Mouse (Mus musculus) frontal cortex, postnatal 10 days (tissue): ENCODE data around the gene Hsd17b3.

Experiments used
- DNase-seq, 2 experiments: peaks; one replicate each; pipeline ENCODE4 v3.0.0; 2022; ENCODE audit warnings: low spot score in 2 of 2, mixed read lengths in 1 of 2

Hsd17b3 gene

GRCm38 (mm10) chr13:64020902-64021311, 68.1 kb downstream of the Hsd17b3 start:
- DNase-seq, result peak; percentile 67 to 74

GRCm38 (mm10) chr13:64018586-64019141, 70.4 kb downstream of the Hsd17b3 start:
- no peak for DNase-seq

- DNase-seq, result no peak
Observed at GRCm38 (mm10) chr13:64016048-64016447, 73.0 kb downstream of the Hsd17b3 start.

- no peak for DNase-seq
Observed at GRCm38 (mm10) chr13:64011157-64011556, 77.9 kb downstream of the Hsd17b3 start.
